Mouse (Mus musculus): ENCODE results near the gene Lbx1.
A peak's percentile ranks its signal among the peaks of the same experiment; 100 is the strongest.

DNA sequence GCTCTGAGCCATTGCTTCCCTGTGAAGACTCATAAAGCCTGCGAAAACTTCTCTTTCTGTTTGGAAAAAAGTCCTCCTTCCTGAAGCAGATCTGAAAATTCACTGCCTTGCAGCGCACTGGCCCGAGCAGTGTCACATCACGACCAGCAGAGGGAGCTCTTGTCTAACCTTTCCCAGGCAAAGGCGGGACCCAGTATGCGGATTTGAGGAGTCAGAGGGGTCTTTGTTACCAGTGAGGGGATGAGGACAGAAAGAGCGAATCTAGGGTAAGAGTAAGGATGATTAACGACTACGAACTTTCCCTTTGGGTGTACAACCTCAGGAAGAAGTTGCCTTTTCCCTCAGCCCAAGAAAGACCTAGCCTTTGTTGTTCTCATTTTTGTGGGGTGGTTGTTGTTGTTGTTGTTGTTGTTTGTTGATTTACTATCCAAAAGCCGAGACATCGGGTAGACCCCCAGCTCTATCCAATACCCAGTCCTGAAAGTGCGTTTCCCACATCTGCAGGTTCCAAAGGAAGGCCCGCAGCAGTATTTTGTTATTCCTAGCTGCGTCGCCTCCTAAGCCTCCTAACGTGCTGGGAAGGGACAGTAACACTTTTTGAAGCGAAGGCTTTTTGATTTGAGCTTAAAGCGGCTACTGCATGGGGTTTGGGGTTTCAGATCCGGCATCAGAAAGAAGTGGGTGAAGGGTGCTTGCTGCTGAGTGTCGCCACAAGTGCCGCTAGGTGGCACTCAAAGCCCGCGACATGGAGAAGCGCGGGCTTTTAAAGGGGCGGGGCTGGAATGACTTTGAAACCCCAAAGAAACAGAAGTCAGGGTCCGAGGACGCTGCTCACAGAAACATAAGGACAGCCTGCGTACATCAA lies 14.8 kb downstream of the Lbx1 start:
- peak; percentile 97 for TF ChIP-seq CTCF (IDR thresholded peaks at IDR 0.05; ENCODE audit: low read depth, low read length)
- TF ChIP-seq EP300 (IDR thresholded peaks at IDR 0.05; ENCODE audit: insufficient read depth, low read depth, low read length) = no peak
- TF ChIP-seq POLR2A (IDR thresholded peaks at IDR 0.05; ENCODE audit: insufficient read depth, low read length) = no peak
